Mouse (Mus musculus) bone marrow, adult 2 months (tissue): ENCODE data around the gene Fancl.

ENCODE experiments used
- CTCF ChIP-seq: fragments of 200-500 bp; IDR thresholded peaks from 2 replicates; pipeline ENCODE4 v1.5.1; 2011; ENCODE audit warnings: low read length, control low read depth; ENCODE audit not compliant: control insufficient read depth, insufficient read depth
- POLR2A ChIP-seq: fragments of 200-500 bp; IDR thresholded peaks from 2 replicates; pipeline ENCODE4 v1.6.1; 2011; ENCODE audit warnings: low read depth, mild to moderate bottlenecking, control low read depth, low read length, borderline replicate concordance; ENCODE audit not compliant: control insufficient read depth

DNA sequence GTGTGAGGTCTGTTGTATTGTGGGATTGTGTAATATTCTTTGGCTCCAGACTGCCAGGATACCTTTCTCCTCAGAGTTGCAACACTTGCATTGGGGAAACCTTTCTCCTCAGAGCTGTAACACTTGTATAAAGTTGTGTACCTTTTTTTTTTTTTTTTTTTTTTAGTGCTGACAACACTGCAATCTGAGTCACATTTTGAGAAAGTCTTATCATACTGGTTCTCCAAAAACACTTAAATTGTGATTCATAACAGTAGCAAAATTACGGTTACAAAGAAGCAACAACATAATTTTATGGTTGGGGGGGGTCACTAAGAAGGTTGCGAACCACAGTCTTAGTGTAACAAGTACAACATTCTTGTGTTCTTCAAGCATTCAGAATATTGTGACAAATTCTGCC, at the start of gene Fancl:
- TF ChIP-seq POLR2A (no peak), CTCF (no peak)
